Mouse (Mus musculus) fat pad, adult 2 months (tissue): Measurements from ENCODE around the gene 2010111I01Rik.
"Not testable (repeated sequence)": the region's sequence is repeated elsewhere in the genome, so short reads cannot be mapped to it uniquely, and the experiment has no call there.

ENCODE experiments used
- DNase-seq: peaks from one replicate; pipeline ENCODE4 v3.0.0-alpha.2; 2011; ENCODE audit warnings: low read depth, low spot score; ENCODE audit errors: extremely low read depth

The 2010111I01Rik gene

GRCm38 (mm10) chr13:63304124-63304792 is 339.6 kb downstream of the 2010111I01Rik start:
- DNase-seq, result no peak

- DNase-seq, result no peak
Observed at GRCm38 (mm10) chr13:63304799-63305159, 340.1 kb downstream of the 2010111I01Rik start.

GRCm38 (mm10) chr13:63305160-63306011 is 340.7 kb downstream of the 2010111I01Rik start:
- DNase-seq, result no peak

GRCm38 (mm10) chr13:63306768-63307167 is 342.1 kb downstream of the 2010111I01Rik start:
- DNase-seq, result no peak

GRCm38 (mm10) chr13:63309563-63309962 is 344.9 kb downstream of the 2010111I01Rik start:
- DNase-seq, result no peak

- DNase-seq, result no peak
Observed at GRCm38 (mm10) chr13:63311156-63311555, 346.5 kb downstream of the 2010111I01Rik start.

GRCm38 (mm10) chr13:63313247-63313646 is 348.6 kb downstream of the 2010111I01Rik start:
- no peak for DNase-seq

GRCm38 (mm10) chr13:63313748-63314607 is 349.3 kb downstream of the 2010111I01Rik start:
- DNase-seq, result no peak

- DNase-seq, result no peak
Observed at GRCm38 (mm10) chr13:63314608-63314920, 349.9 kb downstream of the 2010111I01Rik start.

- DNase-seq, result not testable (repeated sequence)
Observed at GRCm38 (mm10) chr13:63315111-63315510, 350.4 kb downstream of the 2010111I01Rik start.

- no peak for DNase-seq
Observed at GRCm38 (mm10) chr13:63315777-63316176, 351.1 kb downstream of the 2010111I01Rik start.

- no peak for DNase-seq
Observed at GRCm38 (mm10) chr13:63316407-63316806, 351.7 kb downstream of the 2010111I01Rik start.

GRCm38 (mm10) chr13:63317681-63318104 is 353.0 kb downstream of the 2010111I01Rik start:
- no peak for DNase-seq

- no peak for DNase-seq
Observed at GRCm38 (mm10) chr13:63319814-63320213, 355.1 kb downstream of the 2010111I01Rik start.

GRCm38 (mm10) chr13:63321689-63322088 is 357.0 kb downstream of the 2010111I01Rik start:
- DNase-seq, result no peak

- no peak for DNase-seq
Observed at GRCm38 (mm10) chr13:63322756-63323155, 358.1 kb downstream of the 2010111I01Rik start.

- no peak for DNase-seq
Observed at GRCm38 (mm10) chr13:63323286-63324075, 358.8 kb downstream of the 2010111I01Rik start.

GRCm38 (mm10) chr13:63324311-63324710 is 359.6 kb downstream of the 2010111I01Rik start:
- DNase-seq, result no peak

GRCm38 (mm10) chr13:63324978-63325848 is 360.5 kb downstream of the 2010111I01Rik start:
- DNase-seq, result no peak

- no peak for DNase-seq
Observed at GRCm38 (mm10) chr13:63326015-63326414, 361.3 kb downstream of the 2010111I01Rik start.
